Mouse (Mus musculus) gastrocnemius, postnatal 10 days (tissue): ENCODE measurements around the gene Cc2d2b. TPM values are rescaled to one million over a fixed set of nuclear protein-coding genes. Genes with fewer than 3 reads are reported as not detected.

ENCODE experiments used
- DNase-seq: peaks from one replicate; pipeline ENCODE4 v3.0.0; 2021; ENCODE audit warnings: mixed read lengths
- long read RNA-seq, 2 experiments: library from polyadenylated mRNA; stranded (forward); transcript quantifications; one replicate each; pipeline ENCODE4 v2.0.0; 2021
- total RNA-seq, 2 experiments: library from RNA; stranded (reverse); gene quantifications; 2 replicates each; pipeline ENCODE4 v1.2.3; 2021

Gene Cc2d2b
- total RNA-seq, result not detected
- long read RNA-seq, experiment 1, result 0 reads
- long read RNA-seq, experiment 2, result 0 reads

GRCm38 (mm10) chr19:40748559-40748958, at the start of gene Cc2d2b:
Cc2d2b (plus strand) TSS chr19:40748753.
- DNase-seq, result no peak

- DNase-seq, result no peak
These were observed 48.7 kb upstream of the Cc2d2b start for GRCm38 (mm10) chr19:40699816-40700215.

GRCm38 (mm10) chr19:40702406-40702805, 46.1 kb upstream of the Cc2d2b start:
- DNase-seq, result no peak

- DNase-seq, result no peak
These were observed 35.5 kb upstream of the Cc2d2b start for GRCm38 (mm10) chr19:40712889-40713628.

GRCm38 (mm10) chr19:40714700-40715099, 33.9 kb upstream of the Cc2d2b start:
- no peak for DNase-seq

GRCm38 (mm10) chr19:40716981-40717380, 31.6 kb upstream of the Cc2d2b start:
- no peak for DNase-seq

- DNase-seq, result no peak
These were observed 29.0 kb upstream of the Cc2d2b start for GRCm38 (mm10) chr19:40719439-40720105.

- no peak for DNase-seq
These were observed 28.2 kb upstream of the Cc2d2b start for GRCm38 (mm10) chr19:40720381-40720780.

- DNase-seq, result peak; percentile 44
These were observed 26.2 kb upstream of the Cc2d2b start for GRCm38 (mm10) chr19:40722137-40723038.

- DNase-seq, result no peak
These were observed 25.0 kb upstream of the Cc2d2b start for GRCm38 (mm10) chr19:40723516-40723915.

GRCm38 (mm10) chr19:40726148-40726547, 22.4 kb upstream of the Cc2d2b start:
- DNase-seq, result no peak

GRCm38 (mm10) chr19:40726614-40727013, 21.9 kb upstream of the Cc2d2b start:
- DNase-seq, result no peak

- DNase-seq, result no peak
These were observed 20.3 kb upstream of the Cc2d2b start for GRCm38 (mm10) chr19:40728213-40728612.

- DNase-seq, result no peak
These were observed 19.7 kb upstream of the Cc2d2b start for GRCm38 (mm10) chr19:40728732-40729420.

GRCm38 (mm10) chr19:40733409-40733808, 15.1 kb upstream of the Cc2d2b start:
- no peak for DNase-seq

- DNase-seq, result no peak
These were observed 14.7 kb upstream of the Cc2d2b start for GRCm38 (mm10) chr19:40733849-40734248.

GRCm38 (mm10) chr19:40736680-40737512, 11.7 kb upstream of the Cc2d2b start:
- DNase-seq, result peak; percentile 68

GRCm38 (mm10) chr19:40737613-40738012, 10.9 kb upstream of the Cc2d2b start:
- no peak for DNase-seq

GRCm38 (mm10) chr19:40738683-40739324, 9.7 kb upstream of the Cc2d2b start:
- DNase-seq, result no peak

GRCm38 (mm10) chr19:40746603-40747002, 1.9 kb upstream of the Cc2d2b start:
- DNase-seq, result no peak

- peak; percentile 30 for DNase-seq
These were observed 5.8 kb downstream of the Cc2d2b start for GRCm38 (mm10) chr19:40754311-40754710.
